Mouse (Mus musculus): ENCODE measurements around the gene Abhd8. TPM values are rescaled to one million over a fixed set of nuclear protein-coding genes. Genes with fewer than 3 reads are reported as not detected.

Abhd8 gene
- total RNA-seq, 2 experiments from 2014 or later: 1.3 to 3.0 TPM

DNA sequence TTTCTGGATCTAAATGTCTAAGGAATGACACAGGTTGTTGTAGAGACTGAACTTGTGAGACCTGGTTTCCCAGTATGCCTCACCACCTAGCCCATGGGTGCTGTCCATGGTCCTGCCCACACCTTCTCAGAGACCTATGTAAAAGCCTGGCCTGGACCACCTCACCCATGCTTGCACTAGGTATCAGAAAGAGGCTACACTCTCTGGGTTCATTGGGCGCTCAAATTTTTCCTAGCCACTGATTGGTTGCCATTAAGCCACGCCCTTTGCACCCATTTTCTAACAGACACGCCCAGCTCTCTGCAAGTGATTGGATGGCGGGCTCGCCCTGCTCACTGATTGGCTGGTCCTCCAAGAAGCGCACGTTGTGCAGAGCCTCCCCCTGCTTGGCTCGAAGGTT lies 20.5 kb upstream of the Abhd8 start:
- no peak for ATAC-seq (replicated peaks; ENCODE audit: low FRiP score, poor library complexity, severe bottlenecking)

DNA sequence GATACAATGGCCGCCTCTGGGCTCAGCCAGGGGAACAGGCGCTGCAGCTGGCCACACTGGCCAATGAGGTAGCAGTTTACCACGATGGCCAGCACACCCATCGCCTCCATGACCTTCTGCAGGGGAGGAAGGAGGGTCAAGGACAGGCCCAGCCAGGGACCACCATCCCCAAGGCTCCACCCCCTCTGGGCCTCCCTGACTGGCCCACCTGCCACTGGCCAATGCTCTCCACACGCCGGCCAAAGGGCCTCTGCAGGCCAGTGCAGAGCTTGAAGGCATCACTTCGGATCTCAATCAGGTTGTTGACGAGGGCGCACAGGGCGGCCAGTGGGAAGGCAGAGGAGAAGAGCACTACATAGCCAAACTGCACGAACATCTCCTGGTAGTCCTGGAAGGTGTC lies 15.5 kb upstream of the Abhd8 start:
- no peak for ATAC-seq (replicated peaks; ENCODE audit: low FRiP score, poor library complexity, severe bottlenecking)

DNA sequence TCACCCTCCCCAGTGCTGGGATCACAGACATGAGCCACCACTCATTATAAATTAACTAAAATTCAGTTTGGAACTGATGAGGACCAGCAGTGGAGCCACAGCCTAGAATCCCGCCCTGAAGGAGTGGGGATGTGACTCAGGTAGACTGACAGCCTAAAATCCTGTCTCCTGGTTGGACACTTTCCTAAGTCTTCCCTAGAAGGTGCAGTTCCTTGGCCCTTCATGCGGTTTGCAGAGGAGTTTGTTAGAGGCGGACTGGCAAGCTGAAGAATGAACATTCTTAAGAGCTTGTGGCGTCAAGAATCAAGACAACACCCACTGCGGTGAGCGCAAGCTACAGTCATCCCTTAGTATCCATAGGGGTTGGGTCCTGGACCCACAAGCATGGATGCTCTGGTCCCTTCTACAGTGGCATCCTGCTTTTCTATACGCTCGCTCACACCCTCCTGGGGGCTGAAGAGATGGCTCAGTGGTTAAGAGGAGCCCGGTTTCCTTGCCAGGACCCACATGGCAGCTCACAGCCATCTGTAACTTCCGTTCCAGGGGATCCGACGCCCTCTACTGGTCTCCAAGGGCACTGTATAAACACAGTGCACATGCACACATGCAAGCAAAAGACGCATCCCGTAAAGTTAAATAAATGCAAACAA lies 13.9 kb upstream of the Abhd8 start:
- ATAC-seq (replicated peaks; ENCODE audit: low FRiP score, poor library complexity, severe bottlenecking): no peak

DNA sequence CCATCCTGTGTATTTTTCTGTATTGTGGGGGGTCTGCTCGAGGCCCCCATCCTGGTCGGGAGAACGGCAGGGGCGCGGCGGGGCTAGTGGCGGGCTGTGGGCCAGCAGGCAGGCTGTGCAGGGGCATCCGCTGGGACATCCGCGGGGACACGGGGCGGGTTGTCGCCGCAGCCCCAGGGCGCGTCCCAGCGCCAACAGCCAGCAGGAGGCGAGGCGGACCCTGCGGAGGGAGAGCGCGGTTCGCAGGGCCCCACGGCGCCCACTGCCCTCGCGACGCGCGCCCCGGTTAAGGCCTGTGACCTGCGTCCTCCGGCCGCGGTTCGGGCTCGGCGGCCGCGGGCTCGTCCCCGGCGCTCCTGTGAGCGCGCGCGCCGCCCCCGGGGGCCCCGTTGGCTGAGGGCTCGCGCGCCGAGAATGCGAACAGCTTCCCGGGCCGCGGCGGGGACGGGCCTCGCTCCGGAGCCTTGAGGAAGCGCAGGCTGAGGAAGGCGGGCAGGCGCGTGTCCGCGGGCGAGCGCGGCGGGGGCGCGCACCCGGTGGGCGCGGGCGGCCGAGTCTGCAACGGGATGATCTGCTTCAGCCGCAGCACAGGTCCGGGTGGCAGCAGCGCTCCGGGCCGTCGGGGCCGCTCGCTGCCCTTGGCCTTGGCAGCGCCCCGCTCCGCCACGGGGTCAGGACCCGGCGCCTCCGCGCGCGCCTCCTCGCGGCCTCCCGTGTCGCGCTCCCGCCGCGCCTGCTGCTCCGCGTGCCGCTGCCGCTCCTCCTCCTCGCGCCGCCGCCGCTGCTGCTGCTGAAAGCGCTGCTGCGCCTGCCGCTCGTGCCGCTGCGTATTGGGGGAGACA lies 12.9 kb upstream of the Abhd8 start:
- peak; percentile 48 for ATAC-seq (replicated peaks; ENCODE audit: low FRiP score, poor library complexity, severe bottlenecking)

DNA sequence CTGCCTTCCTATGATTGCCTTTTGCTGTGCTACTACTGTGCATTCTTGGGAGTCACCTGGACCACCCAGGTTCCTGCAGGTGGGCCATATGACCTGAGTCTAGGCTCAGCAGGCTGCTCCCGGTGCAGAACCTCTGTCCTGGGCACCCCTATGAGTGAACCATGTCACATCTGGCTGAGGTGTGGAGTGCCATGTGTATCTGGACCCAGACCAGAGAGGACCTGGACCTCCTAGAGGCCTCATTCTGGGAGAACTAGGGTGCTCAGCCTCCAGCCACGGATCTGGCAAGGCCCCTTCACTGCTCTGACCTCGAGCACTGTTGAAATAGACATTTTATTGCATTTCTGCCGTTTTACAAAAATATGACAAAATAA lies 12.2 kb upstream of the Abhd8 start:
- ATAC-seq (replicated peaks; ENCODE audit: low FRiP score, poor library complexity, severe bottlenecking): no peak

DNA sequence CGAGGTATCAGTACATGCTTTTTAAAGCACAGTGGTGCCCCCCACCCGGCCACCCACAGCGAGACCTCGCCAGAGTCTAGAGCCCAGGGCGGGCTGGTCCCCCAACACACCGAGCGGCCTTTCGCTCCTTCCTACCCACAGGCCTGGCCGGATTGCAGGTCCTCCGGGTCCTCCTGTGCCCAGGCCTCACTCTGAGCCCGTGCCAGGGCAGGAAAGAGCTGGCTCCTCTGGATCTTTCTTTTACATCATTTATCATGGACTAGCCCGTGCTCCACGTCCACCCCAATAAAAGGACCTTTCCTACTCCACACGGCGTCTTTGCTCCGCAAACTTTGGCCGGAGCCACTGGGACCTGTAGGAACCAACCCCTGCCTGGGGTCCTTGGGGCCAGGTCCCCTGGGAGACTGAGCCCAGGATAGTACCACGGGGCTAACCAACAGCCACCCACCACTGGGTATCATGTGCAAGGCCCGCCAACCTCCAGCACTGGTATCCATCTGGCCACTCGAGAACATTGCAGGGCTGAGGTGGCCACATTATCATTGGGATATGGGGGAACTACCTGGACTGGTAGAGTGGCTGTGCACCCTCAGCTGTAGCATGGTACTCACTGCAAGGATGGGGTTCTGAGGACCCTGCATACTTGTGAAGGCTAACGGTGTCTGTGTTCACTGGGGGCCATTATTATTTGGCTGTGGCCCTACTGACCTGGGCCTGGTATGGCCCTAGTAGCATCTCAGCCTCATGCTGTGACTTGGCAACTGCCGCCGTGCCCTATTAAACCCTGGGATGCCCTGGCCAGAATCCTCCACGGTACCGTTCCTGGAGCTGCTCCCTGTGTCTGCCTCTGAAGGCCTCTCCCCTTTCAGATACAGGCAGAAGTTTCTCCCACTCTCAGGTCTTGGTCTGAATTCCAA lies 11.6 kb upstream of the Abhd8 start:
- no peak for ATAC-seq (replicated peaks; ENCODE audit: low FRiP score, poor library complexity, severe bottlenecking)

DNA sequence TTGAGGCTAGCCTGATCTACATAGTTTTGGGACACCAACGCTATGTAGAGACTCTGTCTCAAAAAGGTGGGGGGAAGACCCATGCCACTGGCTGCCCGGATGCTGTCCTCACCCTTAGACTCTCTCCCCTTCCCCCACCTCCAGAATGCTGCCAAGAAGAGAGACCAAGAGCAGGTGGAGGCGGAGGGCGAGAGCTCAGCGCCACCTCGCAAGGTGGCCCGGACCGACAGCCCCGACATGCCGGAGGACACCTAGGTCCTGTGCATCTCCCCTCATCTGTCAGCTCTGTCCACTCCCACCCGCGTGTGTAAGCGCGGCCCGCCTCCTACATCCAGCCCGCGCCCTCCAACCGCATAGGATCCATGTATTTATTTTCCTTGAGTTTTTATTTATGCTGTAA lies 10.9 kb upstream of the Abhd8 start:
- ATAC-seq (replicated peaks; ENCODE audit: low FRiP score, poor library complexity, severe bottlenecking): no peak

DNA sequence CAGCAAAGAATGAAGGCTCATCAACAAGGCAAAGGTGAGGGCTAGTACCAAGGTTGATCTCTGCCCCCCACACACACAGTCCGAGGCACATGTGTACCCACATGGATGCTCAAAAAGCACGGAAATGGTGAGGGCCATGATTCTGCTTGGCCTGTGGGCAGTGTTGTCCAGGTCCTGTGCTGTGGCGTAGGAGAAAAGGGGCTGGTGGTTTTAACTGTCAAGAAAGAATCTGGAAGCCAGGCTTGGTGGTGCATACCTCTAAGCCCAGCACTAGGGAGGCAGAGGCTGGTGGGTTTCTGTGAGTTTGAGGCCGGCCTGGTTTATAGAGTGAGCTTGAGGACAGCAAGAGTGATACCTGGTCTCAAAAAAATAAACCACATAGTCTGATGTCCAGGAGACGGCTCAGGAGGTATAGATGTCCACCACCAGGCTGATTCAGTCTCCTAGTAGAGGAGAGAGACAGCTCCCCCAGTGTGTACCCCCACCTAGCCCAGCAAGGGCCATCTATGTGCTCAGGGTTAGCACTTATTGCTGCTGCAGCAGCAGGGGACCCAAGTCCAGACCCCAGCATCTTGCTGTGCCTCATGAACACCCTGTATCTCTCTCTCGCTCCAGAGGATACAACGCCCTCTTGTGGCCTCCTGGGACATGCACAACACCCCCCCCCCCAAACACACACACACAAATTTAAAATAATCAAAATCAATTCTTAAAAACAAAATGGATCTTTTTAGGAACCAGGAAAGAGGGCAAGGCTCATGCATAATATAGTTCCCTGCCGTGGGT lies 9.3 kb upstream of the Abhd8 start:
- no peak for ATAC-seq (replicated peaks; ENCODE audit: low FRiP score, poor library complexity, severe bottlenecking)

DNA sequence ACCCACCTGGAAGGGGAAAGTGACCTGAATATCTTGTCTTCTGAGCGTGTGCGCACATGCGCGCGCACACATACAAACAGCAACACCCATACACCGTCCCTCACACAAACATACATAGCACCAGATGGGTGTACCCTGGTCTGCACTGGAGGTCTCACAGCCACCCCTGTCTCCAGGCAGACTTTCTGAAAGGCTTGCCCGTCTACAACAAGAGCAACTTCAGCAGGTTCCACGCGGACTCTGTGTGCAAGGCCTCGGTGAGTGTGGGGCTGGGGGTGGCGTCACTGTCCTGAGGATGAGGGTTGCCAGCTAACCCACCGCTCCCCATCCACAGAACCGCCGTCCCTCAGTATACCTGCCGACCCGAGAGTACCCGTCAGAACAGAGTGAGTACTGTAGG lies 8.4 kb upstream of the Abhd8 start:
- no peak for ATAC-seq (replicated peaks; ENCODE audit: low FRiP score, poor library complexity, severe bottlenecking)

DNA sequence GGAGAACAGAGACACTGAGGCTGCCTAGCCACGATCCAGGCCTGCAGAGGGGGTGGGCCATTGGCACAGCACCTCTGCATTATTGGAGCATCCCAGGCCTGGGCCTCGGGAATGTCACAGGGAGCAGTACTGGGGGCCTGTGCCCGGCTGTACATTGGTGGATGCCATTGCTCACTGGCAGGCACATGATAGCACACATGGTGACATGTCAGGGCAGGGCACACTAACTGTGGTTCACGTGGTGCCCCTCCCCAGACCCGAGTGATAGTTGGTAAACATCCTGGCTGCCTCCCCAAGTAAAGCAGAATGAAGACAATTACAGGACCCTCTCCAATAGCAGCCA lies 7.4 kb upstream of the Abhd8 start:
- no peak for ATAC-seq (replicated peaks; ENCODE audit: low FRiP score, poor library complexity, severe bottlenecking)

DNA sequence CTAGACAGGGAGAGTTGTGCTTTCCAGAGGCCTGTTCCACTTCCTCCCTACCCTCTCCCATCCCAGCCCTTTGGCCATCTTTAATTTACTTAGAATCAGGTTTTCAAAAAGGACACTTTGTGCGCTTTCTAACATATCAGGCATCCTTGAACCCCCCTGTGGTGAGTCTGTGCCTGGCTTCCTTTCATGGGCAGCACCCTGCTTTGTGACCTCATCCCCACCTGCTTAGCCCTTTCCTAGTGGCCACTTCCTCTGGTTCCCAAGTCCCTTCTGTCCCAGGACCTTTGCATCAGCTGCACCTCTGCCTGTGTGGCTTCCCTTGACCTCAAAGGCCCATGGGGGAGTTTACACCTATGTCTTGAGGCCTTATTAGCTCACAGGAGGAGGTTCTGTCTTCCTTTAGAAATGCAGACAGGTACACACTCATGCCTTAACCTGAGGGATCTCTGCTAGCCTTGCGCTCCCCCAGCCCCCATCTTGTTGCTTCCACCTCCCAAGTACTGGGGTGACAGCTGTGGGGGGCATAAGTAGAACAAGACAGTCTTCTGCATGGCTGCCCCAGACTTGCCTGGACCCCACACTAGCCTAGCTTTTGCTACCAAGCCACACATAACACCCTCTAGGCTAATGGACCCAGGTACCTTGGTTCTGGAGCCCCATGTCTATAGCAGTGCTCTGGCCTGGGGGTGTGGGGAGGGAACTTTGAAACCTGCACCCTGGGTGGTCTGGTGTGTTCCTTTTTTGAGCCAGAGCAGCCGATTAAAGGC lies 6.9 kb upstream of the Abhd8 start:
- no peak for ATAC-seq (replicated peaks; ENCODE audit: low FRiP score, poor library complexity, severe bottlenecking)

DNA sequence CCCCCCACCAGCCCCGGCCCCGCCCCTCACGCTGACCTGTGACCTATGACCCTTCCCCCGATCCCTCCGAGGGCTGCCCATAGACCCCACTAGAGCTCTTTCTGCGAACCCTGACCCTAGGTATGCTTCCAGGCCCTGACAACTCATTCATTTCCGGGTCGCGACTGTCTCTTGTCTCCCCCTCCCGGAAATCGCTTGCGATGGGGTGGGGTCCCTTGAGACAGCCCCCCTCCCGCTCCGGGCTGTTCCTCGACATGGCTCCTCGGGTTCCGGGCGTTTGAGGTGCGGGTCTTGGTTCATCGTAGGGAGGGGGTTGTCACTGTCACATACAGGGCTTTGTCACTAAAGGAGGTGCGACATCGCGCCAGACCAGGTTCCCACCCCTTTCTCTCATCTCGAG lies 6.0 kb upstream of the Abhd8 start:
- ATAC-seq (replicated peaks; ENCODE audit: low FRiP score, poor library complexity, severe bottlenecking): no peak

DNA sequence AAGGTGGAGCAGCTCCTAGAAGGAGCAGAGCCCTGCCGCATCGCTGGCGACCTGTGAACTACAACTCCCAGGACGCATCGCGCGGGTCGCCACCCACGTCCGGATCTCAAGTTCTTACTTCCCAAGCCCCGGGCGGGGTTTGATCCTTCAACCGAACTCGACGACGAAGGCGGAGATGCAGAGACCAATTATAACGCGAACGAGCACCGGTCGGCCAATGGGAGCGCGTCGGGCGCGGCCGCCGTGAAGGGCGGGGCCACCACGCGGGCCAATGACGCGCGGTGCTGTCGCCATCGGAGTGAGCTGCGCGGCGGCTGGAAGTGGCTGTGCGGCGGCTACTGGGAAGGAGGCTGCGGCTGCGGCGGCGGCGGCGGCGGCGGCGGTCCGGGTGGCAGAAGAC lies 5.5 kb upstream of the Abhd8 start, which contains the start of gene Dda1:
Dda1 (plus strand) TSS at position 284 of the 400 bp plus-strand sequence.
- ATAC-seq (replicated peaks; ENCODE audit: low FRiP score, poor library complexity, severe bottlenecking): peak; percentile 81

DNA sequence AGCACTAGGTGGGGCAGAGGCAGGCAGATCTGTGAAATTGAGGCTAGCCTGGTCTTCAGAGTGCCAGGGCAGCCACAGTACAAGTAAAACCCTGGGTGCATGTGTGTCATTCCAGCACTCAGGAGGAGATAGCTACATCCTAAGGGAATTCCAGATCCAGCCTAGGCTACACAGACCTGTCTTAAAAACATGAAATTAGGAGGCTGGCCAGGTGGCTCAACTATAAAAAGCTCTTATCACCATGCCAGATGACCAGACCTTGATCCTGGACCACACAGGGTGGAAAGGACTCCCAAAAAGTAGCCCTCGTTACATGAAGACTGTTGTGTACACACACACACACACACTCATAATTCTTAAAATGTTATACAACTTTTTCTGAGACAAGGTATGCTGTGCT lies 4.5 kb upstream of the Abhd8 start:
- no peak for ATAC-seq (replicated peaks; ENCODE audit: low FRiP score, poor library complexity, severe bottlenecking)

DNA sequence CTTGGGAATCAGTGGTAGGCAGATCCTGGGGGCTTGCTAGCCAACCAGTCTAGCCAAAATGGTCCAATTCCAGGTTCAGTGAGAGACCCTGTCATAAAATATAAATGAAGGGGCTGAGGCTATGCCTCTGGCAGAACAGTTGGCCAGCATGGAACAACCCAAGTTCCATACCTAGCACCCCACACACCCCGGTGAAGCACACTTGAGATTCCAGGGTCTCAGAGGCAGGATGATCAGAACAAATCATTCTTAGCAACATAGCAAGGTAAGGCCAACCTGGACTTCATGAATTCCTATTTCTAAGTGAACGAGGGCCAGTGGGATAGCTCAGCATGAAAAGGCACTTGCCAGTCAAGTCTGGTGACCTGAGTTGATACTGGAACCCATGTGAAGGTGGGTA lies 3.7 kb upstream of the Abhd8 start:
- ATAC-seq (replicated peaks; ENCODE audit: low FRiP score, poor library complexity, severe bottlenecking): no peak

DNA sequence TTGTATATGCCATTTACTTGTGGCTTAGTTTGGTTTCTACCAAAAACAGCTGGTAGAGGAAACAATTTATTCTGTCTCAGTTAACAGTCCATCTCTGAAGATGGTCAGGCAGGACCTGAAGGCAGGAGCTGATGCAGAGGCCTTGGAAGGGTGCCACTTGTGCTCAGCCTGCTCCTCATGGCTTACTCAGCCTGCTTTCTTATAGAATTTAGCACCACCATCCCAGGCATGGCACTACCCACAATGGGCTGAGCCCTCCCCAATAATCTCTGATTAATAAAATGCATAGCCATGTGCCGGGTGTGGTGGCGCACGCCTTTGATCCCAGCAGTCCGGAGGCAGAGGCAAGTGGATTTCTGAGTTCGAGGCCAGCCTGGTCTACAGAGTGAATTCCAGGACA lies 2.7 kb upstream of the Abhd8 start:
- no peak for ATAC-seq (replicated peaks; ENCODE audit: low FRiP score, poor library complexity, severe bottlenecking)

DNA sequence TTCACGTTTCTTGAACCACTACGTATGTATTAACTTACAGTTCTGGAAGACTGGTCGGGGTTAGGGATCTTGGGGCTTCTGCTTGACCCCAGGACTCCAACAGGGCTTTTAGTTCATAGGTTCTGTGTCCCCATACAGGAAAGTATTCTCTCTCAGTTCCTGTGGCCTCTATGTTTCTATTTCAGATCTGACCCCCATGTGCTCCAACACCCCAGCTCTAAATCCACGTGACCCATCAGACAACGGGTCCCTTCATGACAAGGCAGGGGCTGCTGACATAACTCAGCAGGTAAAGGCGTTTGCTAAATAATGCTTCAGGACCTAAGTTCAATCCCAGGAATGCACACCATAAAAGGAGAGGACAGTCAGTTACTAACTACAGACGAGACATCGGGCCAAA lies 2.3 kb upstream of the Abhd8 start:
- no peak for ATAC-seq (replicated peaks; ENCODE audit: low FRiP score, poor library complexity, severe bottlenecking)

DNA sequence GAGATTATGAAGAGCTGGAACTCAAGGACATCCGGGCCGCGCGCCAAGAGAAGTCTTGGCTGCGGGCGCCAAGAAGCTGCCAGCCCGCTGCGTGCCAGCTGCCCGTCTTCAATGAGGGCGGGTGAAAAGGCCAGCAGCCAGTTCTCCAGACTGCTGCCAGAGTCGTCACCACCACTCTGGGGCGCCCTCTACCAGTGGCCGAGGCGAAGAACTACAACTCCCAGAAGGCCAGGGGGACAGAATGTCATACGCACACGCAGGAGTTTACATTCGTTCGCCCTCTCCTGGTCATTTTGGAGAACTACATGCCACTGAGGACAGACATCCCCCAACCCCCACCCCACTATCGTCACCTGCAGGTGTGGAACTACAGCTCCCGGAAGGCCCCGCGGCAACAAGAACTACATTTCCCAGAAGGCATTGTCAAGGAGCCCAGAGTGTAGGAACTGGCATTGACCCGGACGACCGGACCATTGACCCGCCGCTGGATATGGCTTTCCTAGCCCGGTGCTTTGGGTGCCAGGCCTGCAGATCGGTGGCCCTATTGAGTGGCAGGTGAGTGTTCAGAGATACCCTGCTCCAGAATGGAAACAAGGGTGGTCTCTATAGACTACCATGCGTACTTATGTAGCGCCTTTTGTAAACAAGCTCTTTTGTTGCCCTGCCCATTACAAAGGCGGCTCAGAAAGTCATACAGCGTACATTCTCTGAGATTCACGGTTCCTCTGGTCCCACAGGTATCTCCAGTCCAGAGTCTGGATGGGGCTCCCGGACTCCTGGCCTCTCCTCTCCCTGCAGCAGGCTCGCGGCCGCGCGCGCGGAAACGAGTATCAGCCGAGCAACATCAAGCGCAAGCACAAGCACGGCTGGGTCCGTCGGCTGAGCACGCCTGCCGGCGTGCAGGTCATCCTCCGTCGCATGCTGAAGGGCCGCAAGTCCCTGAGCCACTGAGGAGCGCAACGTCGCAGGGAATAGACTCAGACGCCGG lies 1.4 kb upstream of the Abhd8 start, which contains the start of gene Mrpl34:
Mrpl34 (plus strand) TSS at position 447 of the 988 bp plus-strand sequence.
- ATAC-seq (replicated peaks; ENCODE audit: low FRiP score, poor library complexity, severe bottlenecking): peak; percentile 78

Data from erythroid progenitor cell, adult 5-6 weeks (primary cell).